Mouse (Mus musculus): Measurements from ENCODE around the gene Nosip. TPM values are rescaled to one million over a fixed set of nuclear protein-coding genes. Genes with fewer than 3 reads are reported as not detected.

Gene Nosip
- polyA plus RNA-seq, 1 experiment from 2014 or later, result 63.0 TPM

- Histone ChIP-seq H3K27me3 (replicated peaks) (no peaks in the 10 kb centered on the region), H3K36me3 (peaks cover 31% of the 10 kb centered on the region), H3K4me2 (replicated peaks) (no peak overlapping the region), H3K9ac (no peak overlapping the region), H3K4me3 (no peak overlapping the region), H3K27ac (no peak overlapping the region), H3K9me3 (no peaks in the 10 kb centered on the region), H3K4me1 (peaks cover 6% of the 10 kb centered on the region)
- WGBS, result 87% methylated on average over 15 of the region's 15 CpGs
- no peak for ATAC-seq (ENCODE audit: low FRiP score, low read depth)
Observed at GRCm38 (mm10) chr7:45024281-45025248, 37.7 kb upstream of the Nosip start.

GRCm38 (mm10) chr7:45025601-45026220 lies 36.5 kb upstream of the Nosip start:
- Histone ChIP-seq H3K4me1 (peaks cover 6% of the 10 kb centered on the region), H3K9ac (no peak overlapping the region), H3K27me3 (replicated peaks) (no peaks in the 10 kb centered on the region), H3K4me2 (replicated peaks) (no peak overlapping the region), H3K36me3 (peaks cover 42% of the 10 kb centered on the region), H3K9me3 (no peaks in the 10 kb centered on the region), H3K4me3 (no peak overlapping the region), H3K27ac (no peak overlapping the region)
- WGBS, result 81% methylated on average over 8 of the region's 8 CpGs
- no peak for ATAC-seq (ENCODE audit: low FRiP score, low read depth)

GRCm38 (mm10) chr7:45026256-45026655 lies 36.0 kb upstream of the Nosip start:
- Histone ChIP-seq H3K36me3 (peaks cover 47% of the 10 kb centered on the region), H3K4me1 (peaks cover 6% of the 10 kb centered on the region; the same call in 1 of the 2 replicates), H3K9me3 (no peaks in the 10 kb centered on the region), H3K27me3 (replicated peaks) (no peaks in the 10 kb centered on the region), H3K4me2 (replicated peaks) (no peak overlapping the region), H3K27ac (no peak overlapping the region; the same call in 1 of the 2 replicates), H3K9ac (no peak overlapping the region), H3K4me3 (no peak overlapping the region)
- 50% methylated on average over 2 of the region's 2 CpGs for WGBS
- ATAC-seq (ENCODE audit: low FRiP score, low read depth), result no peak

GRCm38 (mm10) chr7:45027761-45028160 lies 34.5 kb upstream of the Nosip start:
- 91% methylated on average over 9 of the region's 9 CpGs for WGBS
- ATAC-seq (ENCODE audit: low FRiP score, low read depth), result no peak
- Histone ChIP-seq H3K4me2 (replicated peaks) (no peak overlapping the region), H3K36me3 (peaks cover 62% of the 10 kb centered on the region), H3K9me3 (no peaks in the 10 kb centered on the region), H3K9ac (no peak overlapping the region), H3K4me1 (peaks cover 6% of the 10 kb centered on the region; the same call in 1 of the 2 replicates), H3K27me3 (replicated peaks) (no peaks in the 10 kb centered on the region), H3K4me3 (no peak overlapping the region), H3K27ac (no peak overlapping the region)

- no peak overlapping the region for H3K9ac ChIP-seq
- peaks cover 67% of the 10 kb centered on the region for H3K36me3 ChIP-seq
- H3K27ac ChIP-seq, result no peak overlapping the region
- no peaks in the 10 kb centered on the region for H3K27me3 ChIP-seq (replicated peaks)
- WGBS, result 92% methylated on average over 11 of the region's 11 CpGs
- peaks cover 6% of the 10 kb centered on the region; the same call in 1 of the 2 replicates for H3K4me1 ChIP-seq
- no peaks in the 10 kb centered on the region for H3K9me3 ChIP-seq
- ATAC-seq (ENCODE audit: low FRiP score, low read depth), result no peak
- H3K4me2 ChIP-seq (replicated peaks), result no peak overlapping the region
- no peak overlapping the region for H3K4me3 ChIP-seq
Observed at GRCm38 (mm10) chr7:45028351-45028750, 33.9 kb upstream of the Nosip start.

- peaks cover 84% of the 10 kb centered on the region for H3K36me3 ChIP-seq
- no peak overlapping the region for H3K4me2 ChIP-seq (replicated peaks)
- H3K27ac ChIP-seq, result no peak overlapping the region
- 95% methylated on average over 6 of the region's 6 CpGs for WGBS
- H3K4me3 ChIP-seq, result no peak overlapping the region
- H3K9me3 ChIP-seq, result no peaks in the 10 kb centered on the region
- H3K9ac ChIP-seq, result no peak overlapping the region
- H3K4me1 ChIP-seq, result peaks cover 6% of the 10 kb centered on the region; the same call in 1 of the 2 replicates
- ATAC-seq (ENCODE audit: low FRiP score, low read depth), result no peak
- no peaks in the 10 kb centered on the region for H3K27me3 ChIP-seq (replicated peaks)
Observed at GRCm38 (mm10) chr7:45029995-45030394, 32.2 kb upstream of the Nosip start.

- ATAC-seq (ENCODE audit: low FRiP score, low read depth), result no peak
Observed at GRCm38 (mm10) chr7:45030857-45031256, 31.4 kb upstream of the Nosip start.

GRCm38 (mm10) chr7:45033722-45034359 lies 28.4 kb upstream of the Nosip start:
- ATAC-seq (ENCODE audit: low FRiP score, low read depth), result no peak
- Histone ChIP-seq H3K27ac (no peak overlapping the region), H3K9ac (no peak overlapping the region), H3K27me3 (replicated peaks) (no peaks in the 10 kb centered on the region), H3K9me3 (no peaks in the 10 kb centered on the region), H3K36me3 (peaks cover 98% of the 10 kb centered on the region), H3K4me3 (no peak overlapping the region), H3K4me2 (replicated peaks) (no peak overlapping the region), H3K4me1 (no peaks in the 10 kb centered on the region)
- 95% methylated on average over 19 of the region's 19 CpGs for WGBS

More at GRCm38 (mm10) chr7:45030857-45031256, 31.4 kb upstream of the Nosip start:
- Histone ChIP-seq H3K4me2 (replicated peaks) (no peak overlapping the region), H3K4me1 (peaks cover 6% of the 10 kb centered on the region; the same call in 1 of the 2 replicates), H3K27ac (no peak overlapping the region), H3K4me3 (no peak overlapping the region), H3K9me3 (no peaks in the 10 kb centered on the region), H3K27me3 (replicated peaks) (no peaks in the 10 kb centered on the region), H3K9ac (no peak overlapping the region), H3K36me3 (peaks cover 93% of the 10 kb centered on the region)
- WGBS, result 94% methylated on average over 8 of the region's 8 CpGs

- Histone ChIP-seq H3K27ac (no peak overlapping the region), H3K27me3 (replicated peaks) (no peaks in the 10 kb centered on the region), H3K9me3 (no peaks in the 10 kb centered on the region), H3K4me1 (no peaks in the 10 kb centered on the region), H3K4me3 (no peak overlapping the region), H3K9ac (no peak overlapping the region), H3K4me2 (replicated peaks) (no peak overlapping the region), H3K36me3 (peaks cover 98% of the 10 kb centered on the region)
- no peak for ATAC-seq (ENCODE audit: low FRiP score, low read depth)
- WGBS, result 94% methylated on average over 3 of the region's 3 CpGs
Observed at GRCm38 (mm10) chr7:45035631-45036030, 26.6 kb upstream of the Nosip start.

- no peaks in the 10 kb centered on the region for H3K4me1 ChIP-seq
- 94% methylated on average over 11 of the region's 11 CpGs for WGBS
- H3K9ac ChIP-seq, result no peak overlapping the region
- ATAC-seq (ENCODE audit: low FRiP score, low read depth), result no peak
- no peaks in the 10 kb centered on the region for H3K27me3 ChIP-seq (replicated peaks)
- peaks cover 98% of the 10 kb centered on the region for H3K36me3 ChIP-seq
- H3K27ac ChIP-seq, result no peak overlapping the region
- no peak overlapping the region for H3K4me2 ChIP-seq (replicated peaks)
- H3K9me3 ChIP-seq, result no peaks in the 10 kb centered on the region
- no peak overlapping the region for H3K4me3 ChIP-seq
Observed at GRCm38 (mm10) chr7:45036702-45037101, 25.5 kb upstream of the Nosip start.

- H3K4me2 ChIP-seq (replicated peaks), result no peak overlapping the region
- H3K4me3 ChIP-seq, result no peak overlapping the region
- H3K9ac ChIP-seq, result no peak overlapping the region
- no peaks in the 10 kb centered on the region for H3K4me1 ChIP-seq
- H3K27me3 ChIP-seq (replicated peaks), result no peaks in the 10 kb centered on the region
- no peaks in the 10 kb centered on the region for H3K9me3 ChIP-seq
- no peak overlapping the region for H3K27ac ChIP-seq
- no peak for ATAC-seq (ENCODE audit: low FRiP score, low read depth)
- H3K36me3 ChIP-seq, result peaks cover 98% of the 10 kb centered on the region
- WGBS, result 77% methylated on average over 7 of the region's 7 CpGs
Observed at GRCm38 (mm10) chr7:45037720-45038361, 24.4 kb upstream of the Nosip start.

GRCm38 (mm10) chr7:45038411-45038810 lies 23.8 kb upstream of the Nosip start:
- no peaks in the 10 kb centered on the region for H3K4me1 ChIP-seq
- no peak overlapping the region for H3K4me2 ChIP-seq (replicated peaks)
- H3K36me3 ChIP-seq, result peaks cover 99% of the 10 kb centered on the region
- no peaks in the 10 kb centered on the region for H3K9me3 ChIP-seq
- WGBS, result 95% methylated on average over 9 of the region's 9 CpGs
- H3K27ac ChIP-seq, result no peak overlapping the region
- H3K9ac ChIP-seq, result no peak overlapping the region
- H3K4me3 ChIP-seq, result no peak overlapping the region
- no peak for ATAC-seq (ENCODE audit: low FRiP score, low read depth)
- H3K27me3 ChIP-seq (replicated peaks), result no peaks in the 10 kb centered on the region
